Mouse (Mus musculus) megakaryocyte, adult 5-6 weeks (primary cell): ENCODE data around the gene Rtn4rl1. TPM values are rescaled to one million over a fixed set of nuclear protein-coding genes. Genes with fewer than 3 reads are reported as not detected.

Source experiments
- ATAC-seq: 2 replicates; pipeline ENCODE4 v1.8.0; 2016; ENCODE audit warnings: mild to moderate bottlenecking, inconsistent platforms; ENCODE audit not compliant: poor library complexity, severe bottlenecking
- total RNA-seq, 2 experiments: library from RNA; stranded (forward) in 1 of 2; stranded (reverse) in 1 of 2; fragments of 153-499, 151-499 nt in 1 of 2; fragments of 221-1000, 200-1000 nt in 1 of 2; gene quantifications; 2 replicates each; pipeline versions ENCODE4 v1.2.3 to v1.2.4; 2015 to 2017

Rtn4rl1 gene
- total RNA-seq, 2 experiments from 2014 or later: 0.81 to 1.2 TPM

GRCm38 (mm10) chr11:75246589-75246988, 53.0 kb downstream of the Rtn4rl1 start:
- no peak for ATAC-seq

GRCm38 (mm10) chr11:75247137-75247730, 53.7 kb downstream of the Rtn4rl1 start:
- ATAC-seq: no peak

GRCm38 (mm10) chr11:75249588-75249987, 56.0 kb downstream of the Rtn4rl1 start:
- no peak for ATAC-seq

GRCm38 (mm10) chr11:75251006-75251512, 57.5 kb downstream of the Rtn4rl1 start:
- no peak for ATAC-seq

DNA sequence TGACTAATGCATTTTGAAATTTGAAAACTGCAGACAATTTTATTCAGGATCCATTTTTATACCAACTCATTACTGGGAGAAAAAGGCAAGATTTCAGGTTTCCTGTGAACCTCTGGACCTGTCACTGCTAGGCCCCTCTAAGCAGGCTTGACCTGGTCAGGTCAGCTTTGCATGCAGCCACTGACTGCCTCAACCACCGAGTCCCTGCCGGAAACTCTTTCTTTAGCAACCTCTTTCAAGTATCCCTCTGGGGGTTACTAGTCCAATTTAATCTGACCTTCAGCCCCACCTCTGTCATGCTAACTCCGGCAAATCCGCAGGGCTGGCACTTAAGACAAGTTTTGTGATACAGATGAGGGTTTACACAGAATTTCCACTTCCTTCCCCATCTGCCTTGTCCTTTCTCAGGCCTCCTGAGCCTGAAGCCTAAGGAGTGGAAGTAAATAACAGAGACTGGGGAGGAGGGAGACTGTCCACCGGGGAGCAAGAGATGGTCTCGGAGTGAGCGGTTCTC, 58.0 kb downstream of the Rtn4rl1 start:
- no peak for ATAC-seq

GRCm38 (mm10) chr11:75254252-75254912, 60.8 kb downstream of the Rtn4rl1 start:
- ATAC-seq: peak; percentile 76

GRCm38 (mm10) chr11:75255330-75255729, 61.7 kb downstream of the Rtn4rl1 start:
- ATAC-seq: peak; percentile 93

GRCm38 (mm10) chr11:75257056-75257648, 63.6 kb downstream of the Rtn4rl1 start:
- ATAC-seq: no peak

GRCm38 (mm10) chr11:75259416-75259815, 65.8 kb downstream of the Rtn4rl1 start:
- ATAC-seq: no peak

- no peak for ATAC-seq
Observed at GRCm38 (mm10) chr11:75259996-75260561, 66.5 kb downstream of the Rtn4rl1 start.

DNA sequence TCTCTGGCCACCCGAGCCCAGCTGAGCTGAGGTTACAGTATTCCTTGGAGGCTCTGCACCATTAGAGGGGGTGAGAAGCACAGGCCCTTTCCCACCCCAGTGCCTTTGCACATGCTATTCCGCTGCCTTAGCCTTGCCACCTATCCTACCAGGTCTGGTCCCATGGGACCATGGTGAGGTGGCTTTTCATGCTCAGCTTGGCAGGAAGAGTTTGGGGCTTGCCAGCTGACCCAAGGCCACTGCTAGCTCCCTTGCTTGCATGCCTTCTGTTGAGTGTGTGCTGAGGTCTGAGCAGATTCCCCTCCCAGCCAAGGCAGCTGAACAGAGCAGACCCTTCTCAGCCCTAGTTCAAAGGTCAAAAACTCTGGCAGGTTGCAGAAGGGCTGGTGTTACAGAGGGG, 67.4 kb downstream of the Rtn4rl1 start:
- no peak for ATAC-seq

- ATAC-seq: no peak
Observed at GRCm38 (mm10) chr11:75261730-75262129, 68.1 kb downstream of the Rtn4rl1 start.

- ATAC-seq: no peak
Observed at GRCm38 (mm10) chr11:75262181-75262580, 68.6 kb downstream of the Rtn4rl1 start.

GRCm38 (mm10) chr11:75262791-75263190, 69.2 kb downstream of the Rtn4rl1 start:
- no peak for ATAC-seq

- no peak for ATAC-seq
Observed at GRCm38 (mm10) chr11:75263274-75263963, 69.8 kb downstream of the Rtn4rl1 start.

DNA sequence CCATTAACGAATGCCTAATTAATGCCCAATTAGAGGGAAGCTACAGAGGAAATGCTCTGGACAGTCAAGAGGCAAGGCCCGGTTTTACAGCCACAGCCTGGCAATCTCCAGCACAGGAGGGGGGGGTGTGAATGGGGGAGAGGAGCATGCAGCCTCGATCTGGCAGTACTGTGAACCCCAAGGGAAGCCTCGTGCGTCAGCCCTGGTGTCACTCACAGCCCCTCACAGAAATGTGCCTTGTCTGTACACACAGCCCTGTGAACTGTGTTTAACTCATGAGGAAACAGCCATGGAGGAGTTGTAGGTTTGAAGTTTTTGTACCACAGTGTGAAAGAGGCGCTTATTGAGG, 70.4 kb downstream of the Rtn4rl1 start:
- no peak for ATAC-seq

- no peak for ATAC-seq
Observed at GRCm38 (mm10) chr11:75264550-75264949, 71.0 kb downstream of the Rtn4rl1 start.

GRCm38 (mm10) chr11:75265545-75265944, 72.0 kb downstream of the Rtn4rl1 start:
- ATAC-seq: no peak

DNA sequence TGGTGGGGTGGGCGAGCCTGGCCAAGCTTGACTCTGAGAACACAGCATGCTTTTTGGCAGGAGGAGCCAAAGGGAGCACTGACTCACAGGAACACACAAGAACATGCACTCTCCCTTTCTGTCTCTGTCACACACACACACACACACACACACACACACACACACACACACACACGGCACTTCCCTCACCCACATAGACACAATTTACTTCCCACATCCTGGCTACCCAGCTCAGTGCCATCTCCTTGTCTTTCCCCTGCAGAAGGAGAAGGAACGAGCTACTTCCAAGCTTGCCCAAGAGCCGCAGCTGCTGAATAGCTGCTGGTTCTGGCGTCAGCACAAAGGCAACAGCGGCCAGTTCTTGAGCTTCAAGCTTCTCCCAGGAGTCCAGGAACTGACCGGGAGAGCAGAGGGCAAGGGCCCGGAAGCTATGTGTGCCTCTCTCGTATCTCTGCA, 74.3 kb downstream of the Rtn4rl1 start:
- ATAC-seq: no peak

DNA sequence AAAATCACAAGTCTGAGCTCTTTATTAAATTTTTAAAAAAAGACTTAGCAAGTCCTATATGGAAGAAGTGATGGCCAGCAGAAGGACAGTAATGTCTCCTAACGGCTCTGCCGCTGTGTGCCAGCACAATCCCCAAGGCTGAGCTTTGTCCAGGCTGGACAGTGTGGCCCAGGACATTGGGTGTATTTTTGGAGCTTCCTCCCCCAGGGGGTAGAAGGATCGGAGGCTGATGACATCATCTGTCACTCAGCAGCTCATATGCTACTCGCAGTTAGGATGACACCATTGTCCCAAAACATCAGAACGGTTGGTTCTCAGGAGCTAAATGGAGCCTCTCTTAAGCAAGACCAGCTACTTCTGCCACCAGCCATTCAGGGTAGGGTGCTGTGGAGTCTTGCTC, 74.9 kb downstream of the Rtn4rl1 start:
- ATAC-seq: no peak

GRCm38 (mm10) chr11:75269213-75269612, 75.6 kb downstream of the Rtn4rl1 start:
- ATAC-seq: no peak
